Comparison of ENCODE assay signal across 8 mouse cellular contexts in genomic region chr3:131364632-131365446, GRCm38 (mm10).
A peak's percentile ranks its signal among the peaks of the same experiment; 100 is the strongest.
DNase-seq lines count a peak whose midpoint lies in the region; ATAC-seq lines count a peak whose summit lies in the region.

No protein-coding gene starts in this region.

- peak; percentile 4 for DNase-seq in right cerebral cortex, adult 18-20 months
- no peak for DNase-seq in right cerebral cortex, postnatal 10 days (ENCODE audit: low spot score in 2 of 2)
- no peak for DNase-seq in layer of hippocampus, adult 11-12 months (ENCODE audit: low spot score)
- DNase-seq in right cerebral cortex, postnatal 14 days, result no peak

- no peaks in the 10 kb centered on the region for H3K9me3 ChIP-seq in heart, embryonic 12.5 days (replicated peaks)
- H3K9me3 ChIP-seq in kidney, embryonic 16.5 days (ENCODE audit: low read length), result no peaks in the 10 kb centered on the region
- H3K9me3 ChIP-seq in midbrain, embryonic 13.5 days, result no peaks in the 10 kb centered on the region

- H3K27me3 ChIP-seq in heart, embryonic 12.5 days (replicated peaks), result no peaks in the 10 kb centered on the region
- no peaks in the 10 kb centered on the region for H3K27me3 ChIP-seq in kidney, embryonic 16.5 days (ENCODE audit: insufficient read depth, low read length)
- no peaks in the 10 kb centered on the region for H3K27me3 ChIP-seq in midbrain, embryonic 13.5 days

- H3K9ac ChIP-seq in heart, embryonic 12.5 days, result no peak overlapping the region
- H3K9ac ChIP-seq in kidney, embryonic 16.5 days (replicated peaks; ENCODE audit: low read length), result peak overlapping the region; percentile 58; the same call in 1 of the 2 replicates
- H3K9ac ChIP-seq in midbrain, embryonic 13.5 days (replicated peaks), result no peak overlapping the region

- no peak overlapping the region for H3K27ac ChIP-seq in heart, embryonic 12.5 days (ENCODE audit: poor library complexity, severe bottlenecking)
- H3K27ac ChIP-seq in kidney, embryonic 16.5 days (ENCODE audit: low read length), result peak overlapping the region; percentile 87
- no peak overlapping the region for H3K27ac ChIP-seq in midbrain, embryonic 13.5 days

- no peak overlapping the region for H3K4me3 ChIP-seq in heart, embryonic 12.5 days
- H3K4me3 ChIP-seq in kidney, embryonic 16.5 days (ENCODE audit: low read length), result peak overlapping the region; percentile 31
- no peak overlapping the region for H3K4me3 ChIP-seq in midbrain, embryonic 13.5 days (replicated peaks)

- ATAC-seq in heart, embryonic 12.5 days (ENCODE audit: insufficient number of reproducible peaks, low FRiP score), result peak; percentile 42; the same call in 1 of the 2 replicates
- ATAC-seq in kidney, embryonic 16.5 days (ENCODE audit: low FRiP score, low TSS enrichment), result peak; percentile 94
- 0 out of 2 replicates have a peak, but pooled peaks have one; percentile 63 for ATAC-seq in midbrain, embryonic 13.5 days
- no peak for ATAC-seq in monocyte, adult 5-6 weeks (replicated peaks; ENCODE audit: insufficient number of reproducible peaks, low FRiP score, low TSS enrichment, poor library complexity, severe bottlenecking)

- 58% methylated on average over 23 of the region's 23 CpGs for WGBS in heart, embryonic 12.5 days
- 29% methylated on average over 23 of the region's 23 CpGs for WGBS in kidney, embryonic 16.5 days
- WGBS in midbrain, embryonic 13.5 days, result 74% methylated on average over 23 of the region's 23 CpGs

- H3K4me1 ChIP-seq in heart, embryonic 12.5 days (replicated peaks), result peaks cover 13% of the 10 kb centered on the region
- peaks cover 25% of the 10 kb centered on the region for H3K4me1 ChIP-seq in kidney, embryonic 16.5 days (ENCODE audit: insufficient read depth, low read length)
- no peaks in the 10 kb centered on the region for H3K4me1 ChIP-seq in midbrain, embryonic 13.5 days (replicated peaks)

- no peaks in the 10 kb centered on the region for H3K36me3 ChIP-seq in heart, embryonic 12.5 days
- no peaks in the 10 kb centered on the region for H3K36me3 ChIP-seq in kidney, embryonic 16.5 days (ENCODE audit: insufficient read depth, low read length)
- no peaks in the 10 kb centered on the region for H3K36me3 ChIP-seq in midbrain, embryonic 13.5 days

- H3K4me2 ChIP-seq in heart, embryonic 12.5 days, result peak overlapping the region; percentile 52
- peak overlapping the region; percentile 48 for H3K4me2 ChIP-seq in kidney, embryonic 16.5 days (replicated peaks; ENCODE audit: low read depth, low read length)
- no peak overlapping the region for H3K4me2 ChIP-seq in midbrain, embryonic 13.5 days (replicated peaks)
